Mouse (Mus musculus): ENCODE measurements at regions not wholly inside any gene's neighbourhood (a gene's known extent, or its start where the extent isn't known, plus 50 kb on each side); places are given as distances from the start of the nearest gene placed in this dataset.

DNA sequence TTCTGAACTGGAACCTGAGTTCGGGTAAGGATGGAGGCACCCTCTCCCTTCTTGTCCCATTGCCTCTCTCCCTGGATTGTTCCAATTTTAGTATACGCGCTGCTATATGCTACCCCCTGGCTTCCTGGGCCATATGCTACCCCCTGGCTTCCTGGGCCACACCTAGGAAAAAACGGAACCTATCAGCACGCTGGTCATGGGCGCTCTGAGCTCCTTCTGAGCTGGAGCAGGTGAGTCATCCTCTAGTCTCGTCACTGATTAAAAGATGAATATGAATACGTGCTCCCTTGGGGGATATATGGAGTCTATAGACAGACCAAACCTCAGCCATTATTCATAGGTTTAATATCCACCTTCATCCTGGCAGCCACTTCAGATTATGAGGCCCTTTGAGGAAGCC lies 96.1 kb upstream of the Il12b start:
- Histone ChIP-seq H3K27ac (ENCODE audit: low read depth, low read length) (no peak overlapping the region), H3K36me3 (ENCODE audit: control insufficient read depth, insufficient read depth, low read length) (no peaks in the 10 kb centered on the region), H3K4me1 (ENCODE audit: control insufficient read depth, insufficient read depth, low read length) (no peaks in the 10 kb centered on the region), H3K4me2 (ENCODE audit: low read length) (no peak overlapping the region), H3K9me3 (replicated peaks; ENCODE audit: control insufficient read depth, low read length) (no peaks in the 10 kb centered on the region), H3K4me3 (ENCODE audit: low read depth, low read length) (no peak overlapping the region), H3K9ac (ENCODE audit: low read length) (no peak overlapping the region), H3K27me3 (replicated peaks; ENCODE audit: control insufficient read depth, insufficient read depth, low read length) (no peaks in the 10 kb centered on the region)
- no peak for DNase-seq (ENCODE audit: low spot score)
- 84% methylated on average over 8 of the region's 8 CpGs for WGBS
- no peak for ATAC-seq

GRCm38 (mm10) chr11:44316061-44316460 lies 83.8 kb upstream of the Il12b start:
- WGBS = 18% methylated on average over 8 of the region's 8 CpGs
- no peak overlapping the region for H3K4me2 ChIP-seq (ENCODE audit: low read length)
- H3K27ac ChIP-seq (ENCODE audit: low read depth, low read length) = no peak overlapping the region
- ATAC-seq = no peak
- H3K4me1 ChIP-seq (ENCODE audit: control insufficient read depth, insufficient read depth, low read length) = no peaks in the 10 kb centered on the region
- H3K9me3 ChIP-seq (replicated peaks; ENCODE audit: control insufficient read depth, low read length) = no peaks in the 10 kb centered on the region
- H3K36me3 ChIP-seq (ENCODE audit: control insufficient read depth, insufficient read depth, low read length) = no peaks in the 10 kb centered on the region
- no peaks in the 10 kb centered on the region for H3K27me3 ChIP-seq (replicated peaks; ENCODE audit: control insufficient read depth, insufficient read depth, low read length)
- H3K9ac ChIP-seq (ENCODE audit: low read length) = no peak overlapping the region
- DNase-seq (ENCODE audit: low spot score) = no peak
- no peak overlapping the region for H3K4me3 ChIP-seq (ENCODE audit: low read depth, low read length)

GRCm38 (mm10) chr11:44319136-44319535 lies 80.7 kb upstream of the Il12b start:
- Histone ChIP-seq H3K4me1 (ENCODE audit: control insufficient read depth, insufficient read depth, low read length) (no peaks in the 10 kb centered on the region), H3K36me3 (ENCODE audit: control insufficient read depth, insufficient read depth, low read length) (no peaks in the 10 kb centered on the region), H3K4me3 (ENCODE audit: low read depth, low read length) (no peak overlapping the region), H3K27me3 (replicated peaks; ENCODE audit: control insufficient read depth, insufficient read depth, low read length) (no peaks in the 10 kb centered on the region), H3K27ac (ENCODE audit: low read depth, low read length) (no peak overlapping the region), H3K4me2 (ENCODE audit: low read length) (no peak overlapping the region), H3K9ac (ENCODE audit: low read length) (no peak overlapping the region), H3K9me3 (replicated peaks; ENCODE audit: control insufficient read depth, low read length) (no peaks in the 10 kb centered on the region)
- no peak for ATAC-seq
- WGBS = 86% methylated on average over 3 of the region's 3 CpGs
- DNase-seq (ENCODE audit: low spot score) = no peak

DNA sequence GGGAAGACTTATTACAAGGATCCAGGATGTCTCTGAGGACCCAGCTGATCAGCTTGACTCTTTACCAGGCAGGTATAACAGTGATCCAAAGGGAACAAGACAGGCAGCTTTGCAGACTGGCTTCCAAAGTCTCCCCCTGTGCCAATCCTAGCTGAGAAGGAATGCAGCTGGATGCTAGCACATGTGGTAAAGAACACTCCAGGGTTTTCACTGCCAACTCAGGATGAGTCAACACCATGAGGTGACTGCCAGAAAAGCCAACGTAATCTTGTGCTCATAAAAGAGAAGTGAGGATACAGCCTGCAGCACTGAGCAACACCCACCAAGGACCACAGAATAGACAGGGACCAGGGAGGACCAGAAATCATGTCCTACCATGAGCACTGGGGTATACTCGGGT lies 76.5 kb upstream of the Il12b start:
- WGBS = 83% methylated on average over 2 of the region's 2 CpGs
- no peak for ATAC-seq
- no peaks in the 10 kb centered on the region for H3K27me3 ChIP-seq (replicated peaks; ENCODE audit: control insufficient read depth, insufficient read depth, low read length)
- H3K27ac ChIP-seq (ENCODE audit: low read depth, low read length) = no peak overlapping the region
- no peak for DNase-seq (ENCODE audit: low spot score)
- H3K9ac ChIP-seq (ENCODE audit: low read length) = no peak overlapping the region
- H3K4me3 ChIP-seq (ENCODE audit: low read depth, low read length) = no peak overlapping the region
- H3K36me3 ChIP-seq (ENCODE audit: control insufficient read depth, insufficient read depth, low read length) = no peaks in the 10 kb centered on the region
- H3K9me3 ChIP-seq (replicated peaks; ENCODE audit: control insufficient read depth, low read length) = no peaks in the 10 kb centered on the region
- no peak overlapping the region for H3K4me2 ChIP-seq (ENCODE audit: low read length)
- no peaks in the 10 kb centered on the region for H3K4me1 ChIP-seq (ENCODE audit: control insufficient read depth, insufficient read depth, low read length)

DNA sequence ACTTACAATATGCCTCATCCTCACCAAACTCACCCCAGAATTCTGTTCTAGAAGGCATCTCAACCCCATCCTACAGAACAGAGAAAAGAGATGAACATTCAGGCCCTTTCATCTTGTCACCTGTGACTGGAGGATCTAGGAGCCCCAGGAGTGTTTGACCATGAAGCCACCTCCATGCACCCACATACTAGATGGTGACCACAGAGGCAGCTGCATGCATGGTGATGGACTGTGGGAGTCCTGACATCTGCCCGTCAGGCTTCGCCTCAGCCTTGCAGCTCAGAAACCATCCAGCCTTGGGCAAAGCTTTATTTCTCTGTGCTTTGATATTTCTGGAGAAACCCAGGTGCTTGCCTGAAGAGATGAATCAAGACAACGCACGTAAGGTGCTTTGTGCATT lies 74.8 kb upstream of the Il12b start:
- Histone ChIP-seq H3K4me3 (ENCODE audit: low read depth, low read length) (no peak overlapping the region), H3K27ac (ENCODE audit: low read depth, low read length) (no peak overlapping the region)
- WGBS = 93% methylated on average over 4 of the region's 4 CpGs

GRCm38 (mm10) chr11:44325525-44325924 lies 74.3 kb upstream of the Il12b start:
- no peak overlapping the region for H3K27ac ChIP-seq (ENCODE audit: low read depth, low read length)
- no peak overlapping the region for H3K4me3 ChIP-seq (ENCODE audit: low read depth, low read length)
- no peak for ATAC-seq
- DNase-seq (ENCODE audit: low spot score) = no peak
- H3K9me3 ChIP-seq (replicated peaks; ENCODE audit: control insufficient read depth, low read length) = no peaks in the 10 kb centered on the region
- H3K4me1 ChIP-seq (ENCODE audit: control insufficient read depth, insufficient read depth, low read length) = no peaks in the 10 kb centered on the region
- no peaks in the 10 kb centered on the region for H3K36me3 ChIP-seq (ENCODE audit: control insufficient read depth, insufficient read depth, low read length)
- no peak overlapping the region for H3K9ac ChIP-seq (ENCODE audit: low read length)
- H3K27me3 ChIP-seq (replicated peaks; ENCODE audit: control insufficient read depth, insufficient read depth, low read length) = no peaks in the 10 kb centered on the region
- H3K4me2 ChIP-seq (ENCODE audit: low read length) = no peak overlapping the region
- WGBS = 88% methylated on average over 11 of the region's 11 CpGs

More for the DNA sequence above, 74.8 kb upstream of the Il12b start:
- H3K9me3 ChIP-seq (replicated peaks; ENCODE audit: control insufficient read depth, low read length) = no peaks in the 10 kb centered on the region
- ATAC-seq (no peak), DNase-seq (ENCODE audit: low spot score) (no peak)
- H3K9ac ChIP-seq (ENCODE audit: low read length) = no peak overlapping the region
- no peaks in the 10 kb centered on the region for H3K36me3 ChIP-seq (ENCODE audit: control insufficient read depth, insufficient read depth, low read length)
- H3K27me3 ChIP-seq (replicated peaks; ENCODE audit: control insufficient read depth, insufficient read depth, low read length) = no peaks in the 10 kb centered on the region
- H3K4me2 ChIP-seq (ENCODE audit: low read length) = no peak overlapping the region
- H3K4me1 ChIP-seq (ENCODE audit: control insufficient read depth, insufficient read depth, low read length) = no peaks in the 10 kb centered on the region

- Histone ChIP-seq H3K9ac (ENCODE audit: low read length) (no peak overlapping the region), H3K4me2 (ENCODE audit: low read length) (no peak overlapping the region), H3K4me3 (ENCODE audit: low read depth, low read length) (no peak overlapping the region), H3K9me3 (replicated peaks; ENCODE audit: control insufficient read depth, low read length) (no peaks in the 10 kb centered on the region), H3K27me3 (replicated peaks; ENCODE audit: control insufficient read depth, insufficient read depth, low read length) (no peaks in the 10 kb centered on the region), H3K36me3 (ENCODE audit: control insufficient read depth, insufficient read depth, low read length) (no peaks in the 10 kb centered on the region), H3K4me1 (ENCODE audit: control insufficient read depth, insufficient read depth, low read length) (no peaks in the 10 kb centered on the region), H3K27ac (ENCODE audit: low read depth, low read length) (no peak overlapping the region)
- WGBS = 84% methylated on average over 4 of the region's 4 CpGs
- ATAC-seq (no peak), DNase-seq (ENCODE audit: low spot score) (no peak)
Measured at GRCm38 (mm10) chr11:44329503-44329902, 70.4 kb upstream of the Il12b start.

DNA sequence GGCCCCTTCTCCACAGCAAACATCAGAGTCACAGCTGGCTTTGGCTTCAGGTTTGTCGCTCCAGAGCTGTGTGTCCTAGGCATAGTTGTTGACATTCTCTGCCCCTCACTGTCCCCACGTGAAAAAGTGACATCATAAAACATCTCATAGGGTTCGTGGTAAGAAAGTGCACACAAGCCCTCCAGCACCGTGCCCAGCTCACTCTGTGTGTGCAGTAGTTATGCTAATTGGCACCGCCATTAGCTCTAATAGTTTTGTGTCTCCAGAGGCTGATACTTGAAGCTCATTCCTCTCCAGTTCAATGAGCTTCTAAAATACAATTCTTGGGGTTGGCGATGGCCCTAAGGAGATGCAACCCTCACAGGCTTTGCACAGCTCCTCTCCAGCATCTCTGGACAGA lies 69.4 kb upstream of the Il12b start:
- ATAC-seq = no peak
- Histone ChIP-seq H3K4me3 (ENCODE audit: low read depth, low read length) (no peak overlapping the region), H3K27me3 (replicated peaks; ENCODE audit: control insufficient read depth, insufficient read depth, low read length) (no peaks in the 10 kb centered on the region), H3K9ac (ENCODE audit: low read length) (no peak overlapping the region), H3K36me3 (ENCODE audit: control insufficient read depth, insufficient read depth, low read length) (no peaks in the 10 kb centered on the region), H3K9me3 (replicated peaks; ENCODE audit: control insufficient read depth, low read length) (no peaks in the 10 kb centered on the region), H3K4me1 (ENCODE audit: control insufficient read depth, insufficient read depth, low read length) (no peaks in the 10 kb centered on the region), H3K4me2 (ENCODE audit: low read length) (no peak overlapping the region), H3K27ac (ENCODE audit: low read depth, low read length) (no peak overlapping the region)
- no peak for DNase-seq (ENCODE audit: low spot score)
- WGBS = 51% methylated on average over 6 of the region's 6 CpGs

DNA sequence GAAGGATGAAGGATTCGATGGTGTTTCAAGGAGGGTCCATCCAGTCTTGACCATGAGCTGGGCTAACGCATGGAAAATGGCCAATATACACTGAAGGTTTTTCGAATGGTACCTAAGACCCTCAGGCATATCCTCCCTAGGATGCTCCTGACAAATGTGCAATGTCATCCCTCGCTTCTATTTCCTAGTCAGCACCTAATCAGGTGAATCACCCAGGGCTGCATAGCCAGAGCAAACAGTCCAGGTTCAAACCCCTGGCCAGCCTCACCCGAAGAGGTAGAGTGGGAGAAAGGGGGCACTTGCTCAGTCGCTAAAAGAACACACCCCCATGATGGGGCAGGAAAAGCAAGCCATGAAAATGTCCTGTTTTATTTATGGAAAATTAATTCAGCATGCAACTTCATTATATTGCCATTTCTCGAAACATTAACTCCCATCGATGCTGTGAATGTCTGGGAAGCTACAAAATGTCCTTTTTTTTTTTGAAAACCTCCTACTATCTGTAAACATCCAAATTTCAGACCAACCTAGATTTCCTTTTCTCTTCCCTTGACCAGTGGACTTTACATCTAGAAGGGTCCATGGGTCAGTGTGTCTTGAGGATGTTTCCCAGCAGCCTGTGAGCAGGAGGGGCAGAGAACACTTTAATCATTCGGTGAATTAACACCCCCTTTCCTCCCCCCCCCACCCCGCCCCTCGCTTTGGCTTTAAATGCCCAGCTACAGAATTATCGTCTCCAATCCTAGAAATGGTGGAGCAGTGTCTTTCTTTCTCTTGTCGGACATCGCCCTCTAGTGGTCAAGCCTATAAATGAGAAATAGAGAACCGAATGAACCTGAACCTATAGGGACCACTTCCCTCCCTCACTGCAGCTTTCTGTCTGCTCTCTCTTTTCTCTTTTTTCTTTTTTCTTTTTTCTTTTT lies 68.8 kb upstream of the Il12b start:
- H3K27me3 ChIP-seq (replicated peaks; ENCODE audit: control insufficient read depth, insufficient read depth, low read length) = no peaks in the 10 kb centered on the region
- H3K4me1 ChIP-seq (ENCODE audit: control insufficient read depth, insufficient read depth, low read length) = no peaks in the 10 kb centered on the region
- DNase-seq (ENCODE audit: low spot score) (peak; percentile 91), ATAC-seq (peak; percentile 88)
- no peaks in the 10 kb centered on the region for H3K9me3 ChIP-seq (replicated peaks; ENCODE audit: control insufficient read depth, low read length)
- H3K27ac ChIP-seq (ENCODE audit: low read depth, low read length) = no peak overlapping the region
- H3K4me3 ChIP-seq (ENCODE audit: low read depth, low read length) = no peak overlapping the region
- WGBS = 42% methylated on average over 15 of the region's 15 CpGs
- H3K9ac ChIP-seq (ENCODE audit: low read length) = no peak overlapping the region
- no peaks in the 10 kb centered on the region for H3K36me3 ChIP-seq (ENCODE audit: control insufficient read depth, insufficient read depth, low read length)
- H3K4me2 ChIP-seq (ENCODE audit: low read length) = no peak overlapping the region

Data from forebrain, embryonic 14.5 days (tissue).